Mouse (Mus musculus) yolk sac, embryonic 10.5 days (tissue): ENCODE results near the gene Tshz3.

ENCODE experiments used
- DNase-seq: peaks from one replicate; pipeline ENCODE4 v3.0.0-alpha.2; 2017; ENCODE audit warnings: low spot score

Gene Tshz3

DNA sequence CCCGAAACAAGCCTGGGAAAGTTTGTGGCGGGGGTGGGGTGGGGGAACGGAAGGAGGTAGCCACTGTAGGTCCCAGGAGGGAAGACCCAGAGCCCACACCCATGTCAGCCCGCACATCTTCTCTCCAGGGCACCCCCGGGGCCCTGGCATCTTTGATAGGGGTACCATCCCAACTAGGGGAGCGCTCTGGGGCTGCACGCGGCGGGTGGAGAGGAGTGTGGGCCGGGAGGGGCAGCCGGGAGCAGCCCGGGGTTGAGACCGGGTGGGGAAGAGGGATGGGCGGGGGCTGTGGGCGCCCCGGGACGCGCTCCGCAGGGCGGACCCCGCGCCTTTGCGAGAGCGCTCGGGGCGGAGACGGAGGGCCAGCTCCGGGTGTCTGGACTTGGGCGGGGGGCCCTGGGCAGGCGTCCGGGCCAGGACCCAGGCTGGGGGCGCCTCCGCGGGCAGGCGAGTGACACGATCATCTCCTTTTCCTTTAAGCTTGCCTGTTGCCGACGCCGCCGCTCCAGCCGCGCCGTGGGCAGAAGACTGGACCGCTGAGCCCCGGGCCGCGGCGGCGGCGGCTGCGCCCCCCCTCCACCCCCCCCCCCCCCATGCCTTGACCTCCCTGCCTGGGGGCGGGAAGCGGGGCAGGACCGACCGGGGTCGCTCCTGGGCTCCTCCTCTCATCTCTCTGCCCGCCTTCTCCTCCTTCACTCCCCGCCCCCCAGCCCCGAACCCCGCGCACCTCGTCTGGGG is 631 bp upstream of the Tshz3 start:
- peak; percentile 84 for DNase-seq

DNA sequence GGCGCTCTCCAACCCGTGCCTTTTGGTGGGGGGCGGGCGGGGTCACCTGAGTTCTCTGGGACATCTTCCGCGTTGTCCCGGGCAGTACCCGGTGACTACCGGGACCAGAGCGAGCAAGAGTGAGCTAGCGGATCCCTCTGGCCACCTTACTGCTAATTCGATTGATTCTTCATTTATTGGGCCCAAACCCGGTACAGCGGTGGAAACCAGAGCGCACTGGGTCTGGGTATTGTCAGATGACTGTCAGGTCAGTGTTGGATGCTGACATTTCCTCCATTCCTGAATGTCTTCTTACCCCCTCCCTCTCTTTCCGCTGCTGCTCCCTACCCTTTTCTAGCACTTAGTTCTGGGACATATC is 650 bp downstream of the Tshz3 start:
- no peak for DNase-seq

- no peak for DNase-seq
Observed at GRCm38 (mm10) chr7:36699001-36699987, 1.4 kb downstream of the Tshz3 start.

GRCm38 (mm10) chr7:36706636-36707035 is 8.7 kb downstream of the Tshz3 start:
- DNase-seq: no peak

- DNase-seq: no peak
Observed at GRCm38 (mm10) chr7:36707266-36707665, 9.3 kb downstream of the Tshz3 start.

DNA sequence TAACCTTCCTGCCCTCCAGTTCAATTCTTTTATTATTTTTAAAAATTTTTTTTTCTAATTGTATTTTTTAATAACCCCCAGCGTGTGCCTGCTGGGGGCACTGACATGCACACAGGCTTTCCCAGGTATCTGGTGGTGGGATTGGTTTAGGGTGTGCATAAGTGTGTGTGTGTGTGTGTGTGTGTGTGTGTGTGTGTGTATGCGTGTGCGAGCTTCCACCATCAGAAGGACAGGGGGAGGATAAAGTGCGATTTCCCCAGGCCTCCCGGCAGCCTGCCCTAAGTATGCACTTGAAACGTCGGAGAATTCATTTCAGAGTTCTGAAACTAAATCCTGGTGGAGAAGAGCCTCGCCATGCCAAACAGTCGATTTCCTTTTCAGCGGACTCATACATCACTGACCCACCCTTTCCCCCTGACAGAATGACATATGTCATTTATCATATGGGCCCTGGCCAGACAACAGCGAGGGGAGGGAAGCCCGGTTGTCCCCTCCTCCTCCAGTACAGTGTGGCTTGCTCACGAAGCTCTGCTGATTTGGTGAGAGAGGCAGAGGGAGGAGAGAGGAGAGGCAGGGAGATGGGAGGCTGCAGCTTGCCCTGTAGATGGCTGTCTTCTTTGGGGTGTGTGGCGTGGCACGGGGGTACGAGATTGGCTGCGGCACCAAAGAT is 9.9 kb downstream of the Tshz3 start:
- DNase-seq: no peak

GRCm38 (mm10) chr7:36708823-36709222 is 10.9 kb downstream of the Tshz3 start:
- no peak for DNase-seq

GRCm38 (mm10) chr7:36709239-36709638 is 11.3 kb downstream of the Tshz3 start:
- no peak for DNase-seq

DNA sequence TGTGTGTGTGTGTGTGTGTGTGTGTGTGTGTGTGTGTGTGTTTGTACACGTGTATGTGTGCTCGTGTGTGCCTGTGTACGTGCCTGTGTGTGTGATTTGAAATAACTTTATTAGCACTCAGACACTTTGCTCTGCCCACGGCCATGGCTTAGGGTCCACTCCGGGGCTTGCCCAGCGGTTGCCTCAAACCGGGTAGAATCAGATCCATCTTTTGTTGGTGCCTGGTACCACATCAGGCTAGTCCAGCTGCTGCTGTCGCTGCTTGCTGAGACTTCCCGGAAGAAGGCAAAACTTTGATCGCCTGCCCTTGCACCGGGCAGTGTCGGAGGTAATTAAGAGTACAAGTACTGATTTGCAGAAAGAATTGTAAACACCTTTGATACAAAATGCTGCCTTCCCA is 12.1 kb downstream of the Tshz3 start:
- DNase-seq: no peak

DNA sequence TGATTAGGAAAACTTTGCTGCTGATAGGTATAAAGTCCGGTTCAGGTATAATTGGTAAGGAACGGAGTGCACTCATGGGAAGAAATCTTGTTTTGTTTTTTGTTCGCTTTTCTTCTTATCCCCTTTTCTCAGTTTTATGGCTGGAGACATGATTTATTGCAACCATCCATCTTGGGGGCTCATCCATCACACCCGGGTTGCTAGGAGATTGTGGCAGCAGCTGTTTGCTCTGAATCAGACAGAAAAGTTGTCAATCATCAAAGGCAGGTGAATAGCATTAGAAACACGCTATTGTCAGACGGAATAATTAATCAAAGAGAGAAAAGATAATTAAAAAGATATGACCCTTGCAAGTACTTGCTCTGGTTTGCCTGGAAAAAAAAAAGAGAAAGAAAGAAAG is 12.5 kb downstream of the Tshz3 start:
- no peak for DNase-seq

DNA sequence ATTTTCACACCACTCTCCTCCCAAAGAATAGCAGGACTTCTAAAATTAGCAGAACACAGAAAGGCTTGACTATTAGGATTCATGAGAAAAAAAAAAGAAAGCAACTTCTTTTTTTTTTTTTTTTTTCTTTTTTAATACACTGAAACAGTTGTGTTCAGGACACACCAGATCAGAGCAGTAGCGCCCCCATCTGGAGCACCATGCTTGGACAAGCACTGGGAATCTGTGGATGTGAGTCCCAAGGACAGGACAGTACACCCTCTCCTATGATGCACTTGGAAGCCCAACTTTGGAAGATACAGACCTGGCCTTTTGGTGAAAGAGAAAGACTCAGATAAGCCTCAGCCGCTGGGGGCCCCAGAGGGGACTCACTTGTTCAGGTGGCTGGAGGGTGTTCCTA is 13.8 kb downstream of the Tshz3 start:
- no peak for DNase-seq

GRCm38 (mm10) chr7:36714323-36714722 is 16.4 kb downstream of the Tshz3 start:
- no peak for DNase-seq

- no peak for DNase-seq
Observed at GRCm38 (mm10) chr7:36717192-36717591, 19.3 kb downstream of the Tshz3 start.

GRCm38 (mm10) chr7:36720830-36721229 is 22.9 kb downstream of the Tshz3 start:
- no peak for DNase-seq

- no peak for DNase-seq
Observed at GRCm38 (mm10) chr7:36736303-36737050, 38.6 kb downstream of the Tshz3 start.

DNA sequence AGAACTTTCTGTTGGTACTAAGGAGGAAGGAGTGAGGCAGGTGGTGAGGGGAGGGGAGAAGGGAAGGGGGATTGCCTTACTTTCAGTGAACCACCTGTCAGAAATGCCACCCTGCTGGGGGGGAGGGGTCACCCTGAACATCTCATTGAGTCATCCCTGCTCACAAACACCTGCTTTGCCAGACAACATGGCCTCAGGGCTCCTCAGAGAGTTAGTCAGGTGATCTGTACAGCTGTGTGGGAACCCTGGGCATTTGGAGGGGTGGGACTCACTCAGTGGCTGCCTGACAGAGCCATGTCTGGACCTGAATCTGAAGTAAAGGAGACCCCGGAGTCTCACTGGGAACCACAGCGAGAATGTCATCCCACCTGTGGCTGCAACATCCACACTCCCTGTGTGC is 53.6 kb downstream of the Tshz3 start:
- DNase-seq: no peak

- DNase-seq: no peak
Observed at GRCm38 (mm10) chr7:36767501-36768092, 69.7 kb downstream of the Tshz3 start.

GRCm38 (mm10) chr7:36773086-36773485 is 75.2 kb downstream of the Tshz3 start:
- no peak for DNase-seq

DNA sequence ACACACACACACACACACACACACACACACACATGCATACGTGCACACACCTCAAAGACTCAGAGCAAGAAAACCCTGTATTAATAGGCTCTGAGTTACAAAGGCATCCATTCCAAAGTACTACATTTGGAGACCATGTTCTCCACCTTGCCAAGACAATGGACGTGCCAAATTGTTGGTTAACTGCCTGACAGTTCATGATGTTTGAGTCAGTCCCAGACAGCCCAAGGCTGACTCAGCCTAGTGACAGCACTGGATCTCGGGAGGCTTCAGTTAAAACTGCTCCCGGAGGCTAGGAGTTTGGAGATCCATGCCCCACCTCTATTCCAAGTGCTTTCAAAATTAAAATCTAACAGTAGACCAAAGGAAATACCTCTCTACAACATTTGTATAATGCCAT is 79.0 kb downstream of the Tshz3 start:
- no peak for DNase-seq

DNA sequence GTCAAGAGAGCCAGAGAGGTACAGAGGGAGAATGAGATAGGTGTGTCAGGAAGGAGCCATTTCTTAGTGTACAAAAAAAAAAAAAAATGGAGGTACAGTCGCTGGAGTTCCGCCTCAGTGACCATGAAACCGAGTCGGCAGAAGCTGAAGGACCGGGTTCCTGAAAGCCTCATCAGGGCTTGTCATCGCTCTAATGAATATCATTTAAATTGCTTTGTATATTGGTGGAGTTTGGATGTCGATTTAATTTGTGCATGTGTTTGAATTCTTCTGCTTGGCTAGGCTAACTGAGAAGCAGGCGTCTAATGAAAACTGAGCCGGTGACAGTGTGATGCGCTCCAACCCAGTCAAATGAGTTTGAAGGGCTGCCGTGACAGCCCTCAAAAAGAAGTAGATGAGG is 80.5 kb downstream of the Tshz3 start:
- DNase-seq: no peak

- no peak for DNase-seq
Observed at GRCm38 (mm10) chr7:36784243-36784773, 86.4 kb downstream of the Tshz3 start.
